Comparison of ENCODE assay signal across 16 mouse cellular contexts in the genomic region with DNA sequence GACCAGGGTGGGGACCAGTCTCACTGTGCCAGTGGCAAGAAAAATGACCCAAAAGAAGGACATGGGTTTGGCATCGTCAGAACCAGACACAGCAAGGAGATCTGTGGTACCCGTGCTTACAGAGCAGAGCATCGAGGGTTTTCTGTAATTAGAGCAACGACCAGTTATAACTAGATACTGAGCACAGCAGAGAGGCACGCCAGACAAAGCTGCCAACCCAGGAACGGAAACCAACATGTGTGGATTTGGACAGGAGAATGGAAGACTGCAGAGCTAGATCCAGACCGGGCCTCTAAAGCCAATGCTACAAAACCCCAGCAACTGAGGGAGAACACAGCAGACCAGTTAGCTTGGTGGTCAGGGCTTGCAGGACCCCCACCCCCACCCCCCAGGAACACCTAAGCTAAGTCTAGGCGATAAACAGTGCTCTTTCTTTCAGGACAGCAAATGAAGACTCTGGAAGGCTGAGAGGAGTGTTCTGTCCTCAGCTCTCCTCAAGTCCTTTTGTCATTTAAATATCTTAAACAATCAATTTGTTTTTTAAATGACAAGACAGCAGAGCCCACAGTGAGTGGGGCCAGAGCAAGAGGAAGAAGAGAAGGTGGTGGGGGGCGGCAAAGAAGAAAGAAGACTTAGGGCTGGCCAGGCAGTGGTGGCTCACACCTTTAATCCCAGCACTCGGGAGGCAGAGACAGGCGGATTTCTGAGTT. TPM values are rescaled to one million over a fixed set of nuclear protein-coding genes. Genes with fewer than 3 reads are reported as not detected.
"Had no signal": no experiment of that assay in that cellular context is flagged by ENCODE, and none has a peak within 500 bp of the region (broad histone marks: within the 10 kb centered on the region; RNA-seq: fewer than 3 reads in every experiment).

No protein-coding gene starts in this region.

- H3K4me1 ChIP-seq: liver, embryonic 13.5 days; lung, embryonic 15.5 days; neural tube, embryonic 13.5 days had no signal

- DNase-seq: kidney, postnatal 14 days; layer of hippocampus, postnatal 36 days; liver; liver, embryonic 13.5 days; liver, postnatal 0 days; lung, postnatal 14 days; retina, postnatal 1 day; right cerebral cortex, postnatal 14 days; thymus, postnatal 4 days had no signal

- H3K9ac ChIP-seq: limb, embryonic 12.5 days; liver, embryonic 13.5 days; liver, postnatal 0 days; lung, embryonic 15.5 days; midbrain, embryonic 12.5 days; neural tube, embryonic 13.5 days had no signal

- H3K36me3 ChIP-seq: limb, embryonic 12.5 days; liver, embryonic 13.5 days; lung, embryonic 15.5 days; midbrain, embryonic 12.5 days; neural tube, embryonic 13.5 days had no signal

- H3K27me3 ChIP-seq: limb, embryonic 12.5 days; liver, embryonic 13.5 days; lung, embryonic 15.5 days; midbrain, embryonic 12.5 days; neural tube, embryonic 13.5 days had no signal

- H3K9me3 ChIP-seq: limb, embryonic 12.5 days; liver, embryonic 13.5 days; lung, embryonic 15.5 days; midbrain, embryonic 12.5 days; neural tube, embryonic 13.5 days had no signal

- H3K27ac ChIP-seq: limb, embryonic 12.5 days; liver, embryonic 13.5 days; lung, embryonic 15.5 days; macrophage; midbrain, embryonic 12.5 days; neural tube, embryonic 13.5 days; stomach, postnatal 0 days had no signal

- H3K4me3 ChIP-seq: limb, embryonic 12.5 days; liver, embryonic 13.5 days; lung, embryonic 15.5 days; midbrain, embryonic 12.5 days; neural tube, embryonic 13.5 days had no signal

RNA-seq across cellular contexts. Expression of a gene that starts 30.3 kb away (rescaled TPM):
- total RNA-seq: megakaryocyte-erythroid progenitor cell, adult 5-6 weeks had no signal
- polyA plus RNA-seq: liver, embryonic 13.5 days; liver, postnatal 0 days; macrophage had no signal
